Mouse (Mus musculus): ENCODE results near the gene Npdc1. TPM values are rescaled to one million over a fixed set of nuclear protein-coding genes. Genes with fewer than 3 reads are reported as not detected.
"Not testable (repeated sequence)": the region's sequence is repeated elsewhere in the genome, so short reads cannot be mapped to it uniquely, and the experiment has no call there.

The Npdc1 gene
- polyA plus RNA-seq, 1 experiment from 2014 or later, result 263 TPM

DNA sequence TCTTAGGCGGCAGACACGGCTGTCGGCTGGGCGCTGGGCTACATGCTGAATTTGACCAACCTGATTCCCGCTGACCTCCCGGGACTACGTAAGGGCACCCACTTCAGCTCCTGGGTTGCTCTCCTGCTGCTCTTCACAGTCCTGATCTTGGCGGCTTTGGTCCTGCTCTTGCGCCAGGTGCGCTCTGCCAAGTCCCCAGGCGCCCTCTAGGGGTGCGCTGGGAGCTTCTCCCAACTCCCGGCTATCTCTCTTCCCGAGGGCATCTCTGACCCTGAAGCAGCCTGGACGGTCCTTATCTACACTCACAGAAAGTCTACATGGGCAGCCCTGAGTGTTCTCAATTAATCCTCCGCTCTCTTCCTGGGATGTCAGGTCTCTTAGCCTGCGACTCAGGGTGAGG lies 1.6 kb downstream of the Npdc1 start:
- Histone ChIP-seq H3K9ac (ENCODE audit: low read length) (peak overlapping the region; percentile 54), H3K27me3 (replicated peaks; ENCODE audit: control insufficient read depth, insufficient read depth, low read length) (peaks cover 41% of the 10 kb centered on the region), H3K36me3 (ENCODE audit: control insufficient read depth, insufficient read depth, low read length) (no peaks in the 10 kb centered on the region), H3K9me3 (replicated peaks; ENCODE audit: control insufficient read depth, low read length) (no peaks in the 10 kb centered on the region), H3K4me1 (ENCODE audit: control insufficient read depth, insufficient read depth, low read length) (peaks cover 14% of the 10 kb centered on the region), H3K27ac (ENCODE audit: low read depth, low read length) (no peak overlapping the region), H3K4me3 (ENCODE audit: low read depth, low read length) (peak overlapping the region; percentile 26), H3K4me2 (ENCODE audit: low read length) (peak overlapping the region; percentile 54)
- WGBS, result 3% methylated on average over 17 of the region's 17 CpGs
- DNase-seq (ENCODE audit: low spot score), result peak; percentile 71
- no peak for ATAC-seq

DNA sequence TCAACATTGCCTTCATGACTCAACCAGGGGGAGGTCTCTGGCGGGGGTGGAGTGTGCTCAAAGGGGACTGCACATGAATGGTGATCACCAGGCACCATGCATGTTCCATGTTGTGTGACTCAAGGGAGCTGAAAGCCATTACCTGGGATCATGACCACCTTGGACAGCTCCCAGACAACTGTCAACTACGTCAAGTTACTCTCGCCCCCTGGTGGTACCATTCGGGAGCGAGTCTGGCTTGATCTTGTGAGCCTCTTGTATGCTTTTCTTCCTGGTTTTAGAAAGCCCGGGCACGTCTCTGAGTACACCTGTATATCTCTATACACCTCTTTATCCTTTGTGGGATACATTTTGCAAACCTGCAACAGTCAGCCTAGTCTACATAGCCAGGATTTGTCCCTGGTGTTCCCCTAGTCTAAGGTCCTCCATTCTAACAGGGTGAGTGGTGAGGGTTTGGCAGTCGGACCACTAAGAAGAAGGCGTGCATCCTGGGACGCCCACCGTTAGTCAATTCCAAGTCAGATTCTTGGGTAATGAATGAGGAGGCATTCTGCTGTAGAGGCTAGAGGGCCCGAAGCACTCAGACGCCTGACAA lies 3.3 kb downstream of the Npdc1 start:
- DNase-seq (ENCODE audit: low spot score) (peak; percentile 91), ATAC-seq (peak; percentile 47)
- H3K9ac ChIP-seq (ENCODE audit: low read length), result peak overlapping the region; percentile 99
- H3K36me3 ChIP-seq (ENCODE audit: control insufficient read depth, insufficient read depth, low read length), result peaks cover 5% of the 10 kb centered on the region
- peak overlapping the region; percentile 91 for H3K27ac ChIP-seq (ENCODE audit: low read depth, low read length)
- H3K4me2 ChIP-seq (ENCODE audit: low read length), result peak overlapping the region; percentile 73
- peaks cover 24% of the 10 kb centered on the region for H3K27me3 ChIP-seq (replicated peaks; ENCODE audit: control insufficient read depth, insufficient read depth, low read length)
- no peaks in the 10 kb centered on the region for H3K9me3 ChIP-seq (replicated peaks; ENCODE audit: control insufficient read depth, low read length)
- H3K4me1 ChIP-seq (ENCODE audit: control insufficient read depth, insufficient read depth, low read length), result peaks cover 10% of the 10 kb centered on the region
- WGBS, result under 1% methylated on average over 13 of the region's 13 CpGs
- H3K4me3 ChIP-seq (ENCODE audit: low read depth, low read length), result peak overlapping the region; percentile 95

DNA sequence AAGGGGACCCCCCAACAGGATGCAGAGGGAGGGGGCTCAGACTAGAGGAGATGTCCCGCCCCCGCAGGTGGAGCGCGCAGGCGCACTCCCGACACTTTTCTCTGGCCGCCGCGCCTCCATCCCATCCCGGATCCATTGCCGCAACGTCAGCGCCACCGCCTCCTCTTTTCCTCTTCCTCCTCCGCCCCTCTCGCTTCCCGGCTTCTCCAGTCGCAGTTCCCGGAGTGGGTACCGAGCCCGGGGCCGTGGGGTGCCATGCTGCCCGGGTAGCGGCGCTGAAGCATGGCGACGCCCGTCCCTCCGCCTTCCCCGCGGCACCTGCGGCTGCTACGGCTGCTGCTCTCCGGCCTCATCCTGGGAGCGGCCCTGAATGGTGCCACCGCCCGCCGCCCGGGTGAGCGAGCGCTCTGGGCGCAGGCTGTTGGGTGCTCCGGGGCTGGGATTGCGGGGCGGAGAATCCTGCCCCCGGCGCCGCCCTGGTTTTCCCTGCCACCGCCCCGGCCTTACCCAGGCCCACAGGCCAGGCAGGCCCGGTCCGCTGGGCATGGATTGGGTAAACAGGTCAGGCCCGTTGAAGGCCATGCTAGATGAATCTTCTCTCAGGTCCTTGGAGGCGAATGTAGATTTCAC lies 3.9 kb downstream of the Npdc1 start:
- Histone ChIP-seq H3K9ac (ENCODE audit: low read length) (peak overlapping the region; percentile 99), H3K4me2 (ENCODE audit: low read length) (peak overlapping the region; percentile 73), H3K27ac (ENCODE audit: low read depth, low read length) (peak overlapping the region; percentile 91), H3K4me1 (ENCODE audit: control insufficient read depth, insufficient read depth, low read length) (peaks cover 10% of the 10 kb centered on the region), H3K4me3 (ENCODE audit: low read depth, low read length) (peak overlapping the region; percentile 95), H3K27me3 (replicated peaks; ENCODE audit: control insufficient read depth, insufficient read depth, low read length) (peaks cover 18% of the 10 kb centered on the region), H3K36me3 (ENCODE audit: control insufficient read depth, insufficient read depth, low read length) (peaks cover 11% of the 10 kb centered on the region), H3K9me3 (replicated peaks; ENCODE audit: control insufficient read depth, low read length) (no peaks in the 10 kb centered on the region)
- peak; percentile 93 for DNase-seq (ENCODE audit: low spot score)
- peak; percentile 88 for ATAC-seq
- whole genome bisulfite sequencing, result under 1% methylated on average over 40 of the region's 54 CpGs

DNA sequence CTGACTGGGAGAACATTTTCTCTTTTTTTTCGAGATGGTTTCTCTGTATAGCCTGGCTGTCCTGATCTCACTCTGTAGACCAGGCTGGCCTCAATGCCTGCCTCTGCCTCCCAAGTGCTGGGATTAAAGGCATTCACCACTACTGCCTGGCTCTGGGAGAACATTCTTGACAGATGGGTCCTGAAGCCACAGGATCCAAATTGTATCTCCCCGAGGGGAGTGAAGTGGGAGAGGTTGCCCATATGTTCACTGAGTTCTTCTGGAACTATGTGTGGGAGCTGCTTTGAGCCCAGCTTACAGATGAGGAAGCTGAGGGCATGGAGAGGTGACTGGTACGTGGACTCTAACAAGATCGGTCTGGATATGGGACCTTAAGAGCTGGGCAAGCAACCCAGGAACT lies 4.8 kb downstream of the Npdc1 start:
- Histone ChIP-seq H3K9ac (ENCODE audit: low read length) (peak overlapping the region; percentile 99), H3K4me1 (ENCODE audit: control insufficient read depth, insufficient read depth, low read length) (peaks cover 10% of the 10 kb centered on the region), H3K4me3 (ENCODE audit: low read depth, low read length) (peak overlapping the region; percentile 95), H3K36me3 (ENCODE audit: control insufficient read depth, insufficient read depth, low read length) (peaks cover 19% of the 10 kb centered on the region), H3K4me2 (ENCODE audit: low read length) (peak overlapping the region; percentile 73), H3K9me3 (replicated peaks; ENCODE audit: control insufficient read depth, low read length) (no peaks in the 10 kb centered on the region), H3K27me3 (replicated peaks; ENCODE audit: control insufficient read depth, insufficient read depth, low read length) (peaks cover 15% of the 10 kb centered on the region), H3K27ac (ENCODE audit: low read depth, low read length) (0 out of 2 replicates have a peak overlapping the region, but pooled peaks have one; percentile 91)
- WGBS, result 87% methylated on average over 4 of the region's 4 CpGs
- ATAC-seq, result no peak
- DNase-seq (ENCODE audit: low spot score), result no peak

DNA sequence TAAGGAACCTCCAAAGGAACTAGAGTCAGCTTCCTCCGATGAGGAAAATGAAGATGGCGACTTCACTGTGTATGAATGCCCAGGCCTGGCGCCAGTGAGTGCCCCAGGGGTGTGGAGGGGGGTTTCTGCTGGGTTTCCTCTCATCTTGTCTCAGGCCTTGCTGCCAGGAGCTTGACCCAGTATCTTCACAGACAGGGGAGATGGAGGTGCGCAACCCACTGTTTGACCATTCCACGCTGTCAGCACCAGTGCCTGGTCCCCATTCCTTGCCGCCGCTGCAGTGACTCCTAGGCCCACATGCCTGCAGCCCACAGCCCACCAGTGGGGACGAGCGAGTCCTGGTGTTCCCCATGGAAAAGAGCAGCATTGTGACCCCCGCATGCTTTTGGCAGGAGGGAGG lies 9.8 kb downstream of the Npdc1 start:
- Histone ChIP-seq H3K4me2 (ENCODE audit: low read length) (no peak overlapping the region), H3K27me3 (replicated peaks; ENCODE audit: control insufficient read depth, insufficient read depth, low read length) (no peaks in the 10 kb centered on the region), H3K4me1 (ENCODE audit: control insufficient read depth, insufficient read depth, low read length) (peaks cover 9% of the 10 kb centered on the region), H3K9me3 (replicated peaks; ENCODE audit: control insufficient read depth, low read length) (no peaks in the 10 kb centered on the region), H3K27ac (ENCODE audit: low read depth, low read length) (no peak overlapping the region), H3K36me3 (ENCODE audit: control insufficient read depth, insufficient read depth, low read length) (peaks cover 37% of the 10 kb centered on the region), H3K9ac (ENCODE audit: low read length) (no peak overlapping the region), H3K4me3 (ENCODE audit: low read depth, low read length) (no peak overlapping the region)
- whole genome bisulfite sequencing, result 88% methylated on average over 10 of the region's 10 CpGs
- no peak for ATAC-seq
- no peak for DNase-seq (ENCODE audit: low spot score)

DNA sequence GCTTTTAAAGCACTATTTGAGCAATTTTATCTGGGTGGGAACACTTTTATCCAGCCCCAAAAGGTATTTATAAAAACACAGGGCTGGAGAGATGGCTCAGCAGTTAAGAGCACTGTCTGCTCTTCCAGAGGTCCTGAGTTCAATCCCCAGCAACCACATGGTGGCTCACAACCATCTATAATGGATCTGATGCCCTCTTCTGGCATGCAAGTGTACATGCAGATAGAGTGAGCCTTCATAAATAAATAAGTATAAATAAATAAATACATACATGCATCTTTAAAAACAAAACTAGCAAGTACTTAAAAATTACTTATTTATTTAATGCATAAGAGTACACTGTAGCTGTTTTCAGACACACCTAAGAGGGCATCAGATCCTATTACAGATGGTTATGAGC lies 14.3 kb downstream of the Npdc1 start:
- not testable (repeated sequence) for ATAC-seq; H3K9ac ChIP-seq (ENCODE audit: low read length); DNase-seq (ENCODE audit: low spot score); H3K4me2 ChIP-seq (ENCODE audit: low read length); H3K27ac ChIP-seq (ENCODE audit: low read depth, low read length); H3K27me3 ChIP-seq (replicated peaks; ENCODE audit: control insufficient read depth, insufficient read depth, low read length); H3K9me3 ChIP-seq (replicated peaks; ENCODE audit: control insufficient read depth, low read length); H3K4me3 ChIP-seq (ENCODE audit: low read depth, low read length); H3K4me1 ChIP-seq (ENCODE audit: control insufficient read depth, insufficient read depth, low read length)
- H3K36me3 ChIP-seq (ENCODE audit: control insufficient read depth, insufficient read depth, low read length), result peaks cover 24% of the 10 kb centered on the region

DNA sequence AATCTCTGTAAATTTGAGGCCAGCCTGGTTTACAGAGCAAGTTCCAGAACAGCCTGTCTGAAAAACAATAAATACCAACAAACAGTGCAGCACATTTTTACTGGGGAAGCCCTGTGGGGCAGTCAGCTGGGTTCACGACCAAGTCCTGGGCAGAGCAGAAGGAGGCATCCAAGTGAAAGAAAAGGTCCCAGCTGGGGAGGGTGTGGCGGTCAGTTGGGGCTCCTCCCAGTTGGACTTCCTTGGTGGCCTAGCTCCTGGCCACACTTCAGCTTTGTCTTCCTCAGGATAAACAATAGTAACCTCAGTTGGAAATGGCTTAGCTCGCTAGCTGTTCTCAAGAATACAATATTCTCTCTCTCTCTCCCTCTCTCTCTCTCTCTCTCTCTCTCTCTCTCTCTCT lies 18.3 kb downstream of the Npdc1 start:
- Histone ChIP-seq H3K9me3 (replicated peaks; ENCODE audit: control insufficient read depth, low read length) (no peaks in the 10 kb centered on the region), H3K27ac (ENCODE audit: low read depth, low read length) (no peak overlapping the region), H3K27me3 (replicated peaks; ENCODE audit: control insufficient read depth, insufficient read depth, low read length) (no peaks in the 10 kb centered on the region), H3K4me3 (ENCODE audit: low read depth, low read length) (no peak overlapping the region), H3K9ac (ENCODE audit: low read length) (no peak overlapping the region), H3K4me2 (ENCODE audit: low read length) (no peak overlapping the region), H3K36me3 (ENCODE audit: control insufficient read depth, insufficient read depth, low read length) (no peaks in the 10 kb centered on the region), H3K4me1 (ENCODE audit: control insufficient read depth, insufficient read depth, low read length) (no peaks in the 10 kb centered on the region)
- 8% methylated on average over 3 of the region's 3 CpGs for WGBS
- ATAC-seq, result no peak
- DNase-seq (ENCODE audit: low spot score), result no peak

DNA sequence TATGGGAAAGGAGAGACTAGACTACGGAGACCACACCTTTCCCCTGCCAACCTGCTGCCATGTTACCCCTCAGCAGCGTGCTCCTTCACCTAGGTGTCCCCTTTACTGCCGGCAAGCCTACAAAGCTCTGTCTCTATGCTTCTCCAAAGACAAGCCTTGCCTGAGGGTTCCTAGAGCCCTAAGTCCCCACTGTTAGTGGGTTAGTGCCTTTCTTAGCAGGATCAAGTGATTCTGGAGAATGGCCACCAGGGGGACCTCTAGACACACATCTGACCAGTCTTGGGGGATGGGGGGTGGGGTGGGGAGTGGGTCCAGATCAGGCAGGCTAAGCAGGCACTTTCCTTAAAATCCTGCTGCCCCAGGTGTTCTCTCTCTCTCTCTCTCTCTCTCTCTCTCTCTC lies 22.7 kb downstream of the Npdc1 start:
- Histone ChIP-seq H3K9ac (ENCODE audit: low read length) (no peak overlapping the region), H3K9me3 (replicated peaks; ENCODE audit: control insufficient read depth, low read length) (no peaks in the 10 kb centered on the region), H3K4me3 (ENCODE audit: low read depth, low read length) (no peak overlapping the region), H3K4me2 (ENCODE audit: low read length) (no peak overlapping the region), H3K27ac (ENCODE audit: low read depth, low read length) (no peak overlapping the region), H3K36me3 (ENCODE audit: control insufficient read depth, insufficient read depth, low read length) (no peaks in the 10 kb centered on the region), H3K27me3 (replicated peaks; ENCODE audit: control insufficient read depth, insufficient read depth, low read length) (no peaks in the 10 kb centered on the region; the same call in 1 of the 2 replicates), H3K4me1 (ENCODE audit: control insufficient read depth, insufficient read depth, low read length) (no peaks in the 10 kb centered on the region)
- DNase-seq (ENCODE audit: low spot score) (peak; percentile 80), ATAC-seq (peak; percentile 58)
- 28% methylated on average over 3 of the region's 3 CpGs for WGBS
